Mouse (Mus musculus) erythroblast, embryonic 14.5 days (primary cell): Measurements from ENCODE around the gene Traf1.

ENCODE experiments used
- GATA1 ChIP-seq: IDR thresholded peaks from 2 replicates; pipeline ENCODE4 v1.6.1; 2012; ENCODE audit warnings: low read length, inconsistent platforms, mixed read lengths
- TAL1 ChIP-seq: IDR thresholded peaks from 3 replicates; pipeline ENCODE4 v1.6.1; 2012; ENCODE audit warnings: low read length, inconsistent platforms, mixed read lengths

DNA sequence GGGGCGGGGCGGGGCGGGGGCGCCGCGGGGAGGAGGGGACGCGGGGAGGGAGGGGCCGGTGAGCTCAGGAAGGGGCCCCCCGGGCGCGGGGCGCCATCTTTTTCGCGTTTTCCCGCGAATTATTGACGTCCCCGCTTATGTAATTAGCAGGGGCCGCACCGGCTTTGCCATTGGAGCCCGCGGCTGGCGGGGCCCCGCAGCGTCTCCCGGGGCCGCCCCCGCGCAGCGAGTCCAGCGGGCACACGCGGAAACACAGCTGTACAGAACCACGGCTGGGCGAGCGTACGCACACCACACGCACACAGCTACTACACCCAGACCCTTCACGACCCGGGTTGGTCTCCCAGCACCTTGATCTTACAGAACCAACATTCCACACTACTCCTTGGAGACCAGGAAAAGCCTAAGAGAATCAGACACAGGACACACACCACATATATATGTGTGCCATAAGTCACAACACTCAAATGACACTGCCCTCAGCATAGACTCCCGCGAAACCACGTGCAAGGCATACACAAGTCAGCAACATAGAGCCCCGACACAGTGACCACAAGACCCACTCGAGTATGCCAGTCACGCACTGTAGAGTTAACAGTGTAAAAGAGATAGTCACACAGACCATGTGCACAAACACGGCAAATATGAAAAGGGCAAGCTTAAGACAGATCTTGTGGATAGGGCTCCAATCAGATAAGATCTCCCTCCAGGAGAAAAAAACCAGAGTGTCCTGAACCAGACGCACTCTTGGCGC lies 47.3 kb downstream of the Traf1 start:
- peak; percentile 62 for TF ChIP-seq GATA1
- TF ChIP-seq TAL1: no peak
